Mouse (Mus musculus) limb, embryonic 10.5 days (tissue): ENCODE data around the gene Cela1. TPM values are rescaled to one million over a fixed set of nuclear protein-coding genes. Genes with fewer than 3 reads are reported as not detected.

ENCODE experiments used
- DNase-seq: peaks from one replicate; pipeline ENCODE4 v3.0.0-alpha.2; 2017; ENCODE audit warnings: low spot score
- H3K27ac ChIP-seq: fragments of 300-500 bp; sonication (generic); 2 replicates; pipeline ENCODE4 v1.5.1; 2016; ENCODE audit warnings: mild to moderate bottlenecking
- H3K27me3 ChIP-seq: fragments of 300-500 bp; sonication (generic); 2 replicates; pipeline ENCODE4 v1.6.1; 2016; ENCODE audit warnings: low read depth, mild to moderate bottlenecking; ENCODE audit not compliant: poor library complexity, severe bottlenecking
- H3K36me3 ChIP-seq: fragments of 300-500 bp; sonication (generic); 2 replicates; pipeline ENCODE4 v1.6.1; 2016; ENCODE audit warnings: mild to moderate bottlenecking, moderate library complexity
- H3K4me1 ChIP-seq: fragments of 300-500 bp; sonication (generic); 2 replicates; pipeline ENCODE4 v1.6.1; 2016
- H3K4me3 ChIP-seq: fragments of 300-500 bp; sonication (generic); 2 replicates; pipeline ENCODE4 v1.5.1; 2016; ENCODE audit warnings: mild to moderate bottlenecking, moderate library complexity
- H3K9me3 ChIP-seq: fragments of 300-500 bp; sonication (generic); replicated peaks from 2 replicates; pipeline ENCODE4 v1.6.1; 2016; ENCODE audit warnings: mild to moderate bottlenecking
- WGBS: fragments of 180-500 bp; shearing (Covaris S2); methylation state at CpG from one replicate; pipeline ENCODE4 v1.1.7; 2016; 5-methylcytosine and 5-hydroxymethylcytosine counted together
- polyA plus RNA-seq: library from polyadenylated mRNA; unstranded; fragments of >200 nt; fragmentation: Nextera tagmentation; extraction: Ambion mirVana; gene quantifications from 2 replicates; pipeline ENCODE4 v1.2.1, GENCODE M21; 2016

Cela1 gene
- polyA plus RNA-seq, 1 experiment from 2014 or later = 0.74 TPM

DNA sequence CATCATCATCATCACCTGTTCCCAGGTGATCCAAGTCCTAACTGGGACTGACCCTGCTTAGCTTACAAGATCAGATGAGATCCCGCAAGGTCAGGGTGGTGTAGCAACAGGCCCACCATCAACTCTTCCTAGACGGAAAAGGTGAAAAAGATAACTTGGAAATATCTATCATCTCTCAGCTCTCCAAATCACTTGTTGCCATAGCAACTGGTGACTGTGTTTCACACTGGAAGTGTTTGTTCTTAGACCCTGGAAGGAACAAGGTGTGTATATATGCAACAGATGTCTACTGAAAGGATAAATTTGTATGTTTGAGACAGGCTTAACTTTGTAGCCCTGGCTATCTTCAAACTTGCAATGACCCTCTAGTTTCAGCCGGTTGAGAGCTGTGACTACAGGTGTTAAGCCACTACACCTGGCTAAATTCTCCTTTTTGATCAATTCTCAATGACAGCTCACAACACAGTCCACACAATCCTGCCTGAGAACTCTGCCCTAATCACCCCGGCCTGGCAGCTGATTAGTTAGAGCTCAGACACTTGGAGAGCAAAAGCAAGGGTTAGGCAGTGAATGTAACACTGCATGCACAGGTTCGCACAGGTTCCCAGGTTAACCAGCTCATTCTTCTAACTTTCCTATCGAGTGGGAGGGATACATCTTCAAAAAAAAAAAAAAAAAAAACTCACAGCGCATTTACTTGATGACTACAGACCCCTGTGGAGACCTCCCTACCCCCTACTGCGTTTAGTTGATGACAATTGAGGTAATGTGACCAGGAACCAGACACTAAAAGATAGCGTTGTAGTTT, 22.1 kb downstream of the Cela1 start:
- Histone ChIP-seq H3K27ac (no peak overlapping the region), H3K36me3 (no peaks in the 10 kb centered on the region), H3K4me3 (no peak overlapping the region), H3K9me3 (no peaks in the 10 kb centered on the region), H3K27me3 (peaks cover 19% of the 10 kb centered on the region; the same call in 1 of the 2 replicates), H3K4me1 (peaks cover 13% of the 10 kb centered on the region)
- 31% methylated on average over 9 of the region's 9 CpGs for WGBS
- no peak for DNase-seq

DNA sequence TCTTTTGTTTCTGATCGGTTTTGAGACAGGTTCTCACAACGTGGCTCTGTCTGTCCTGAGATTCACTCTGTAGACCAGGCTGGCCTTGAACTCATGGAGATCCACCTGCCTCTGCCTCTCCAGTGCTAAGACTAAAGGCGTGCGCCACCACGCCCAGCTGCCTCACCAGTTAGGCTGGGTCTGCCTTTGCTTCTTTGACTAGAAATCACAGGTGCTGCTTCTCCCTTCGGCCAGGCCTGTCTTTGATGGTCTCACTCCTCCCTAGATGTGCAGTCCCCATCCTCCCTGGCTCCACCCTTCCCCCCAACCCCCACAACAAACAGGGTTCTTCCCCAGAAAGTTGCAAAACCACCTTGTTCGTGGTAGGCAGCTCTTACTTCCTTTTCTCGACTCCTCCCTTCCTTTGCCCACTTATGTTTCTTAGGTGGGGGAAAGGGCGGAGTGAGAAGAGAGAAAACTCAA, 22.9 kb downstream of the Cela1 start:
- WGBS = 80% methylated on average over 9 of the region's 9 CpGs
- no peak for DNase-seq

DNA sequence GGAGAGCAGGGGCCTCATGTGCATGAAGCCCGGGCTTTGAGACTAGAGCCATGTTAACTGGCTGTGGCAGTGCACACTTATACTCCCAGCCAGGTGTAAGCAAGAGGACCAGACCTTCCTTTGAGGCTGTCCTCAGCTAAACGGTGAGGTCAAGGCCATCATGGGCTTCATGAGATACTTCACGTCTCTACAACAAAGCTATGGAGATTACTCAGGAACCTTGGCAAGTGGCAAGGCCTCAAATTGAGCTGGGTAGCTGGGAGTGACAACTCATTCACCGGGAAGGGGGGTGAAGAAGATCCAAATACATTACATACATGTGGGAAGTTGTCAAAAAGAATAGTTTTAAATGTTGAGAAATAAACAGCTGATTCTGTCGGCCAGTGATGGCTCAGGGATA, 26.9 kb downstream of the Cela1 start:
- H3K27ac ChIP-seq = no peak overlapping the region
- H3K4me3 ChIP-seq = no peak overlapping the region
- no peaks in the 10 kb centered on the region for H3K9me3 ChIP-seq
- 90% methylated on average over 5 of the region's 5 CpGs for WGBS
- H3K36me3 ChIP-seq = no peaks in the 10 kb centered on the region
- peaks cover 5% of the 10 kb centered on the region for H3K4me1 ChIP-seq
- peaks cover 9% of the 10 kb centered on the region; the same call in 1 of the 2 replicates for H3K27me3 ChIP-seq
- no peak for DNase-seq

More for the DNA sequence above, 22.9 kb downstream of the Cela1 start:
- peaks cover 13% of the 10 kb centered on the region for H3K4me1 ChIP-seq
- H3K36me3 ChIP-seq = no peaks in the 10 kb centered on the region
- H3K9me3 ChIP-seq = no peaks in the 10 kb centered on the region
- H3K27ac ChIP-seq = no peak overlapping the region
- peaks cover 19% of the 10 kb centered on the region; the same call in 1 of the 2 replicates for H3K27me3 ChIP-seq
- H3K4me3 ChIP-seq = no peak overlapping the region

DNA sequence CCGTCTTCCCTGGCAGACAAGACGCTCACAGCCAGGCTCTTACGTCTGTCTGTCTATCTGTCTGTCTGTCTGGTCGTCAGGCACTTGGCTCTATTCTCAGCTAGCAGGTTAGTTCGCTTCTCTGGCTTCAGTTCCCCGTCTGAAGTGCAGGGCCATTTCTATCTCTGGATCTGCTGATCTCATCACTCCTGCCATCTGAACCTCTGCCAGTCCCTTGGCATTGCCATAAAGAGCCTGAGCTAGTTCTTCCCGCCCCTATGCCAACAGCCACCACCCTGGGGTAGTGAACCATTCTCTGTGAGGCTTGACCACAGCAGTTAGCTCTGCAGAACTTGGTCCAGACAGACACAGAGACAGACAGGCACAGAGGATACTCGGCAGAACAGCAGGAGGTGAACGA, 27.4 kb downstream of the Cela1 start:
- Histone ChIP-seq H3K27me3 (peaks cover 6% of the 10 kb centered on the region; the same call in 1 of the 2 replicates), H3K4me3 (no peak overlapping the region), H3K36me3 (no peaks in the 10 kb centered on the region), H3K9me3 (no peaks in the 10 kb centered on the region), H3K4me1 (peaks cover 3% of the 10 kb centered on the region; the same call in 1 of the 2 replicates), H3K27ac (no peak overlapping the region)
- no peak for DNase-seq
- WGBS = 87% methylated on average over 9 of the region's 9 CpGs

DNA sequence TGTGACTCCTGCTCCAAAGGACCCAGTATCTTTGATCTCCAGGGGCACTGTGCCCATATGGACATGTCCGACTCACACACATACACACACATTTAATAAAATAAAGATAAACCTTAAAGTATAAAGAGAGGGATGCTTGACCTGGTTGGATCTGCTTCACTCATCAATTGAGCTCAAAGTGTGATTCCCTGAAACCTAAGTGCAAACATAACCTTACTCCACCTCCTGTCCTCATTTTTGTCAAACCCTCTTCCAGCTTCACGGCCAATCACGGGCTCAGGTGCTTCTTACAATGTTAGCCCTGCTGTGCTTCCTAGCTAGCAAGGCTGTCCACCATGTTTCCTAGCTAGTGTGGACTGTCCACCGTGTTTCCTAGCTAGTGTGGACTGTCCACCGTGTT, 32.5 kb downstream of the Cela1 start:
- 90% methylated on average over 5 of the region's 5 CpGs for WGBS
- no peak for DNase-seq
- H3K9me3 ChIP-seq = no peaks in the 10 kb centered on the region
- H3K27me3 ChIP-seq = no peaks in the 10 kb centered on the region
- H3K4me1 ChIP-seq = peaks cover 3% of the 10 kb centered on the region; the same call in 1 of the 2 replicates
- no peaks in the 10 kb centered on the region for H3K36me3 ChIP-seq
- no peak overlapping the region for H3K4me3 ChIP-seq
- no peak overlapping the region for H3K27ac ChIP-seq

DNA sequence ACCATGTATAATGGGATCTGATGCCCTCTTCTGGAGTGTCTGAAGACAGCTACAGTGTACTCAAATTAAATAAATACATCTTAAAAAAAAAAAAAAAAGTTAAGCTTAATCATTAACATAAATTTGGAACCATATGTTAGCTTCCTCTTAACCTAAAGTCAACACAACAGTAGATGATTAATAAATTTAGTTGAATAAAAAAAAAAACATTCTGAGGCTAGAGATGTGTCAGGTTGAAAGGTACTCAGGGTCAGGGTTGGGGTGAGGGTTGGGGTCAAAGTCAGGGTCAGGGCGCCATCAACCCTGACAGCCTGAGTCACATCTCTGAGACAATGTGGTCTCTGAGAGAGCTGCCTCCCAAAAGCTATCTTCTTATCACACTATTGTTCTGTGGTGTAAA, 33.5 kb downstream of the Cela1 start:
- H3K36me3 ChIP-seq = no peaks in the 10 kb centered on the region
- no peak overlapping the region for H3K4me3 ChIP-seq
- peaks cover 3% of the 10 kb centered on the region; the same call in 1 of the 2 replicates for H3K4me1 ChIP-seq
- no peaks in the 10 kb centered on the region for H3K9me3 ChIP-seq
- WGBS = 85% methylated on average over 1 of the region's 1 CpGs
- no peak for DNase-seq
- no peaks in the 10 kb centered on the region for H3K27me3 ChIP-seq
- no peak overlapping the region for H3K27ac ChIP-seq

DNA sequence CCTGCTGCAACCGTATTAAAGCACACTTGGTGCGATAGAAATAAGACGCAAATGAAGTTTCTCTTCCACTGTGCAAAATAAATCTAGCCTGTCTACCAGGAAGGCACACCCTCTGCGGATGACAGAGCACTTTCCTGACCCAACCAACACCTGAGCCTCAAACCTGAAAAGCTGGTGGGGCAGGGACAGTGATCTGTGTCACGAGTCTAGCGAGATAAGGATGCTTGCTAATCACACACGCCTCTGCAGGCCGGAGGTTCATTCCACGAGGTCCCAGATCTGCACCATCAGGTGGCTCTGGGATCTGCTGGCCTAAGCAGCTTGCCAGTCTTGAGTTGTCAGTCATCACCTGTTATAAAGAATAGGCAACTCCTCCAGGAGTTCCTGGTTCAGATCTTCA, 36.1 kb downstream of the Cela1 start:
- Histone ChIP-seq H3K36me3 (no peaks in the 10 kb centered on the region), H3K27me3 (no peaks in the 10 kb centered on the region), H3K4me3 (no peak overlapping the region), H3K27ac (no peak overlapping the region), H3K9me3 (no peaks in the 10 kb centered on the region), H3K4me1 (no peaks in the 10 kb centered on the region)
- DNase-seq = no peak
- WGBS = 87% methylated on average over 9 of the region's 9 CpGs

DNA sequence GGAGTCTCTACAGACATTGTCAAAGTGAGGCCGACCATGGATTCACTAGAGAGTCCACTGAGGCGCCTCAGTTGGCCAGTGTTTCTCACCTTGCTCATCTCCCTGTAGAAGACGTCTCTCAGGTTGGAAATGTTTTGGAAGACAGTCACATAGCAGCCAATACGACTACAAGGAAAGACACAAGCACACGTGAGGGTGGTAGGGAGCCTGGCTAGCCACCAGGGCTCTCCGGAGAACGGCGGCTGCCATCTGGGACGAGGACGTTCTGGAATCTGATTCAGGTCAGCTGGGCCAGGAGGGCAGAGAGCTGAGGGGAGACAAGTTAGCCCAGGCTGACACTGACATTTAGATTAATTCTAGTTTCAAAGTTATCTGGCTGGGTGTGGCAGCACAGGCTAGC, 37.6 kb downstream of the Cela1 start:
- 81% methylated on average over 10 of the region's 10 CpGs for WGBS

DNA sequence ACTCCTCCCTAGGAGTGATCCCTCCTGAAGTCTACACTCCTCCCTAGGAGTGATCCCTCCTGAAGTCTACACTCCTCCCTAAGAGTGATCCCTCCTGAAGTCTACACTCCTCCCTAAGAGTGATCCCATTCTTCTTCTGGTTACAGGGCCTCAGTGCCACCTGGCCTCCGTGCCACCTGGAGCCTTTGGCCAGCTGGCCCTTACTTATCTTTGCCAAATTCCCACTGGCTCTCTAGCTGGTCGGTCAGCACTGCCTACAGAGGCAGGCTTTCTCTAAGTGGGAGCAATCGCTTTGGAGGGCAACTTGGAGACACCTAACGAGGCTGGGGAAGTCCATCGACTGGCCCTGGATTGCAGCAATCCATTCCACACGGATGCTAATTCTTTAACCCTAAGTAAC, 41.6 kb downstream of the Cela1 start:
- DNase-seq = no peak
- H3K4me3 ChIP-seq = no peak overlapping the region
- no peaks in the 10 kb centered on the region for H3K36me3 ChIP-seq
- peaks cover 6% of the 10 kb centered on the region; the same call in 1 of the 2 replicates for H3K4me1 ChIP-seq
- no peaks in the 10 kb centered on the region for H3K9me3 ChIP-seq
- H3K27me3 ChIP-seq = peaks cover 7% of the 10 kb centered on the region; the same call in 1 of the 2 replicates
- H3K27ac ChIP-seq = no peak overlapping the region
- WGBS = 79% methylated on average over 6 of the region's 6 CpGs

More for the DNA sequence above, 37.6 kb downstream of the Cela1 start:
- Histone ChIP-seq H3K4me3 (no peak overlapping the region), H3K27me3 (no peaks in the 10 kb centered on the region), H3K27ac (no peak overlapping the region), H3K9me3 (no peaks in the 10 kb centered on the region), H3K4me1 (peaks cover 2% of the 10 kb centered on the region; the same call in 1 of the 2 replicates), H3K36me3 (no peaks in the 10 kb centered on the region)
- no peak for DNase-seq

DNA sequence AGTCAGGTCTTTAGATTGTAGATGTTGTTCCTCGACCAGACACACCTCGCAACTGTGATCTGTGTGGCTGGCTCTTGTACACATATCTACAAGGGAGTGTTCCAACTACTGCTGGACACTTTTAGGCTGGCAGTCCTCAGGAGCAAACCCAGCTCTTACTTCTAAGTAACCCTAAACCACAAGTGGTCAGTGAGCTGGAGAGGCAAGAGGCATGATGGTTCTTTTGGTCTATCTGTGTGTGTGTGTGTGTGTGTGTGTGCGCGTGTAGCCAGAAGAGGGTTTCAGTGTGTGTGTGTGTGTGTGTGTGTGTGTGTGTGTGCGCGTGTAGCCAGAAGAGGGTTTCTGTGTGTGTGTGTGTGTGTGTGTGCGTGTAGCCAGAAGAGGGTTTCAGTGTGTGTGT, 45.3 kb downstream of the Cela1 start:
- H3K9me3 ChIP-seq = no peaks in the 10 kb centered on the region
- no peak overlapping the region for H3K27ac ChIP-seq
- no peaks in the 10 kb centered on the region for H3K36me3 ChIP-seq
- peaks cover 6% of the 10 kb centered on the region for H3K4me1 ChIP-seq
- DNase-seq = no peak
- H3K4me3 ChIP-seq = no peak overlapping the region
- peaks cover 39% of the 10 kb centered on the region for H3K27me3 ChIP-seq
- 91% methylated on average over 7 of the region's 7 CpGs for WGBS

DNA sequence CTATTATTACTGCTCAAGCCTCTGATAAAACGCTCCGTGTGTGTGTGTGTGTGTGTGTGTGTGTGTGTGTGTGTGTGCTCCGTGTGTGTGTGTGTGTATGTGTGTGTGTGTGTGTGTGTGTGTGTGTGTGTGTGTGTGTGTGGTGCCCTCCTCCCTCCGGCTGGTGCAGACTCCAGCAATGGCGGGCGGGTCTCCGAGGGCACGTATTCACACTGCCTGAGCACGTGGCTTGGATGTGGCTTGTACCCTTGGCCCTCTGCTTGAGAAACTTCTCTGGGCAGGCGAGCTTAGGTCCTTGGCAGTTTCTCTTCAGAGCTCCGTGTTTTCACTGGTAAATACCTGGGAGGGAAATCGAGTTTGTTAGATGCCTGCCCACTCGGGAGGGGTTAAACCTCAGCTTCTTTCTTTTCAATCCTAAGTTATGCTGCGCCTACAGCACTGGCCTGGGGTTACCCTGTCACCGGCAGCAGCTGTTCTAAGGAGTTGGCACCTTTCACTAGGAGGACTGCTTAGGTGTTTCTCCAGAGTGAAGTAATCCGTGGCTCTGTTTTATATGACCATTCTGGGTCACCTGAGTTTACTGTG, 46.4 kb downstream of the Cela1 start:
- Histone ChIP-seq H3K9me3 (no peaks in the 10 kb centered on the region), H3K4me3 (no peak overlapping the region), H3K27me3 (peaks cover 50% of the 10 kb centered on the region), H3K4me1 (peaks cover 17% of the 10 kb centered on the region), H3K27ac (no peak overlapping the region), H3K36me3 (no peaks in the 10 kb centered on the region)
- no peak for DNase-seq
- 82% methylated on average over 15 of the region's 16 CpGs for WGBS

DNA sequence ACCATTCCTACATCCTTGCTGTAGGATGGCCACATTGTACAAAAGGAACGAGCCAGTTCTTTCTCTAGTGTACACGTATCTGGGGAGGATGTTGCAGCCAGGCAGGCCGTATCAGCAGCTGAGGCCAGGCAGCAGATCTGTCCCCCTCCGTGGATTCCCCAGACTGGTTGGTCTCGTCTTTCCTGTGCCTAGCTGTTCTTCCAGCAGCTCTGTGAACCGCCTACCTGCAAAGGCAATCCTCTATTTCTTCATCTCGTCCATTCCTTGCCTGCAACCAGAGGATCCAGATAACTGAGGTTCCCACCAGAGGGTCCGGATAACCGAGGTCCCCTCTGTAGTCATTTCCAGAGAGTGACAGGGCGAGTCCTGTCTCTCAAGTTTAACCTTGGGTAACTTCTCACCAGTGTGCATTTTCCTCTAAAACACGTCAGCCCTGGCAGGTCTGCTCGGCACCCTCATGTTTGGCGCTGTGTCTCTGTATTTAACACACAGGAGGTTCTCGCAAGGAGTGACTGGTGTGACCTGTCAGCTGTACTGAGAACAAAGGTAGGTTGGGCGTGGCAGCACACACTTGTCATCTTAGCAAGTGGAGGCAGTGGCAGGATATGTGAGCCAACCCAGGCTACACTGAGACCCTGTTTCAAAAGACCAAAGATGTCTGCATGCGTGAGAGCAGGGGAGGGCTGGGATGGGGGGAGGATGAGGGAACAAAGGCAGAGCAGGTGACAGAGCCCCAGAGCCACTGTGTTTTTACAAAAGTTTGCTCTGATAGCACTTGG, 47.6 kb downstream of the Cela1 start:
- Histone ChIP-seq H3K27ac (no peak overlapping the region), H3K36me3 (no peaks in the 10 kb centered on the region), H3K4me1 (peaks cover 19% of the 10 kb centered on the region), H3K27me3 (peaks cover 62% of the 10 kb centered on the region), H3K4me3 (no peak overlapping the region), H3K9me3 (no peaks in the 10 kb centered on the region)
- WGBS = 71% methylated on average over 16 of the region's 16 CpGs
- no peak for DNase-seq

DNA sequence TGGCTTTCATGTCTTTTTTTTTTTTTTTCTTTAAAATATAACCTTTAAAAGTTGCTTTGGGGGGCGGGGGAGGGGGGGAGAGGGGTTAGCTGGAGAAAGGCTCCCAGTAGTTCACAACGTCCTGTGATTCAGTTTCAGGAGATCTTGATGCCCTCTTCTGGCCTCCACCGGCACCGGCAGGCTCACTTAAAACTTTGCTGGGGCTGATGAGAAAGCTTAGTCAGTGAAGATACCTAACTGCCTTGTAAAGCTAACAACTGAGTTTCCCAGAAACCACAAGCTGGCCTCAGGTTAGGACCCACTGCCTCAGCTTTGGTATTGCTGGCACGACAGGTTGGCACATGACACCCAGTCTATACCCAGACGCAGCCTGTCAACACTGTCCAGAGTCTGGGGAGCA, 50.1 kb downstream of the Cela1 start:
- Histone ChIP-seq H3K4me3 (no peak overlapping the region), H3K27me3 (peaks cover 87% of the 10 kb centered on the region), H3K9me3 (no peaks in the 10 kb centered on the region), H3K36me3 (no peaks in the 10 kb centered on the region), H3K27ac (no peak overlapping the region), H3K4me1 (peaks cover 15% of the 10 kb centered on the region)
- DNase-seq = no peak
- 16% methylated on average over 6 of the region's 6 CpGs for WGBS
